ENCODE assay signal across 14 mouse cellular contexts in genomic region chr15:83059233-83059660, GRCm38 (mm10). TPM values are rescaled to one million over a fixed set of nuclear protein-coding genes. Genes with fewer than 3 reads are reported as not detected.
A peak's percentile ranks its signal among the peaks of the same experiment; 100 is the strongest.
DNase-seq lines count a peak whose midpoint lies in the region; ATAC-seq and TF ChIP-seq lines count a peak whose summit lies in the region.
"Had no signal": no experiment of that assay in that cellular context is flagged by ENCODE, and none has a peak within 500 bp of the region (broad histone marks: within the 10 kb centered on the region; RNA-seq: fewer than 3 reads in every experiment).

No protein-coding gene starts in this region.

- no peak overlapping the region for H3K4me3 ChIP-seq in forebrain, embryonic 13.5 days
- H3K4me3 ChIP-seq in liver, embryonic 14.5 days (ENCODE audit: insufficient read depth in 1 of 2, low read depth in 2 of 2, low read length in 2 of 2): no peak overlapping the region
- no peak overlapping the region for H3K4me3 ChIP-seq in neural tube, embryonic 15.5 days (replicated peaks)
- no peak overlapping the region for H3K4me3 ChIP-seq in cerebellum, adult 2 months (replicated peaks; ENCODE audit: insufficient read depth, low read depth, low read length)
- H3K4me3 ChIP-seq: embryonic facial prominence, embryonic 15.5 days; layer of hippocampus, adult 2 months had no signal

- H3K4me2 ChIP-seq in forebrain, embryonic 13.5 days: no peak overlapping the region
- no peak overlapping the region for H3K4me2 ChIP-seq in liver, embryonic 14.5 days (ENCODE audit: low read depth)
- no peak overlapping the region for H3K4me2 ChIP-seq in neural tube, embryonic 15.5 days
- H3K4me2 ChIP-seq: embryonic facial prominence, embryonic 15.5 days had no signal

- H3K27me3 ChIP-seq in forebrain, embryonic 13.5 days: no peaks in the 10 kb centered on the region
- peaks cover 14% of the 10 kb centered on the region for H3K27me3 ChIP-seq in liver, embryonic 14.5 days (ENCODE audit: control insufficient read depth, insufficient read depth, low read length)
- no peaks in the 10 kb centered on the region for H3K27me3 ChIP-seq in neural tube, embryonic 15.5 days (replicated peaks)
- no peaks in the 10 kb centered on the region; the same call in 1 of the 2 replicates for H3K27me3 ChIP-seq in cerebellum, adult 2 months (ENCODE audit: control insufficient read depth, insufficient read depth, low read length)
- H3K27me3 ChIP-seq: embryonic facial prominence, embryonic 15.5 days had no signal

- peak overlapping the region; percentile 62 for H3K27ac ChIP-seq in forebrain, embryonic 13.5 days
- H3K27ac ChIP-seq in liver, embryonic 14.5 days: no peak overlapping the region
- H3K27ac ChIP-seq in neural tube, embryonic 15.5 days (replicated peaks): peak overlapping the region; percentile 56
- no peak overlapping the region for H3K27ac ChIP-seq in cerebellum, adult 2 months (ENCODE audit: insufficient read depth, low read length)
- H3K27ac ChIP-seq: embryonic facial prominence, embryonic 15.5 days; layer of hippocampus, adult 2 months had no signal

- TF ChIP-seq POLR2A in cerebellum, adult 2 months (IDR thresholded peaks at IDR 0.05; ENCODE audit: borderline replicate concordance, insufficient read depth, low read length): no peak

- peaks cover 39% of the 10 kb centered on the region for H3K4me1 ChIP-seq in forebrain, embryonic 13.5 days
- peaks cover 0 to 4% of the 10 kb centered on the region in 2 experiments; a peak in 1 of 4 replicates for H3K4me1 ChIP-seq in liver, embryonic 14.5 days (replicated peaks; ENCODE audit: control insufficient read depth in 2 of 2, insufficient read depth in 2 of 2, low read length in 1 of 2)
- peaks cover 45% of the 10 kb centered on the region for H3K4me1 ChIP-seq in neural tube, embryonic 15.5 days
- no peaks in the 10 kb centered on the region for H3K4me1 ChIP-seq in cerebellum, adult 2 months (ENCODE audit: control insufficient read depth, insufficient read depth, low read length)

- intact Hi-C loops in left cerebral cortex, postnatal 25 days (cut with DNase I): no loop called here

- peak; percentile 51 for DNase-seq in retina, postnatal 1 day
- DNase-seq in retina, embryonic 14.5 days (ENCODE audit: low spot score): no peak
- DNase-seq in liver, embryonic 14.5 days (ENCODE audit: low read depth in 3 of 3, low spot score in 3 of 3): peak; percentile 41 to 48 (median 43)
- no peak for DNase-seq in cerebellum, adult 2 months
- no peak for DNase-seq in left cerebral cortex, postnatal 25 days (ENCODE audit: low spot score in 2 of 2)
- no peak for DNase-seq in natural killer cell, adult 2 months (ENCODE audit: low spot score in 2 of 2)
- DNase-seq: left cerebral cortex, postnatal 4 days; lung, postnatal 10 days; right cerebral cortex, postnatal 25 days had no signal

- no peak for ATAC-seq in forebrain, embryonic 13.5 days
- no peak for ATAC-seq in liver, embryonic 14.5 days (ENCODE audit: insufficient read depth)
- no peak for ATAC-seq in neural tube, embryonic 15.5 days (ENCODE audit: low FRiP score)
- ATAC-seq: intestine, embryonic 16.5 days had no signal

- WGBS in forebrain, embryonic 13.5 days: 40% methylated on average over 5 of the region's 5 CpGs
- WGBS in liver, embryonic 14.5 days (ENCODE audit: insufficient replicate concordance): 14% methylated on average over 5 of the region's 5 CpGs
- WGBS in neural tube, embryonic 15.5 days: 39% methylated on average over 5 of the region's 5 CpGs
- WGBS in cerebellum, adult 2 months: 76% methylated on average over 5 of the region's 5 CpGs

- H3K9me3 ChIP-seq in forebrain, embryonic 13.5 days (replicated peaks): no peaks in the 10 kb centered on the region
- H3K9me3 ChIP-seq in liver, embryonic 14.5 days (ENCODE audit: control insufficient read depth, low read length): no peaks in the 10 kb centered on the region
- no peaks in the 10 kb centered on the region for H3K9me3 ChIP-seq in neural tube, embryonic 15.5 days (replicated peaks)
- H3K9me3 ChIP-seq: embryonic facial prominence, embryonic 15.5 days had no signal

- TF ChIP-seq EP300 in liver, embryonic 14.5 days (IDR thresholded peaks at IDR 0.05; ENCODE audit: low read depth): peak; percentile 69

- no peak overlapping the region for H3K9ac ChIP-seq in forebrain, embryonic 13.5 days
- no peak overlapping the region for H3K9ac ChIP-seq in liver, embryonic 14.5 days (replicated peaks)
- H3K9ac ChIP-seq in neural tube, embryonic 15.5 days (replicated peaks): no peak overlapping the region
- H3K9ac ChIP-seq: embryonic facial prominence, embryonic 15.5 days had no signal

- no peaks in the 10 kb centered on the region for H3K36me3 ChIP-seq in forebrain, embryonic 13.5 days (ENCODE audit: poor library complexity, severe bottlenecking)
- no peaks in the 10 kb centered on the region for H3K36me3 ChIP-seq in liver, embryonic 14.5 days (replicated peaks; ENCODE audit: control insufficient read depth, insufficient read depth, low read depth)
- H3K36me3 ChIP-seq in neural tube, embryonic 15.5 days: no peaks in the 10 kb centered on the region
- H3K36me3 ChIP-seq: embryonic facial prominence, embryonic 15.5 days had no signal

- TF ChIP-seq CTCF in liver, embryonic 14.5 days (IDR thresholded peaks at IDR 0.05; ENCODE audit: low read depth): no peak
- TF ChIP-seq CTCF in cerebellum, adult 2 months (IDR thresholded peaks at IDR 0.05; ENCODE audit: borderline replicate concordance, insufficient read depth, low read depth, low read length): no peak

RNA-seq across cellular contexts. Expression of gene Nfam1, which starts 26.1 kb away (rescaled TPM):
- 1.2 and 1.5 TPM in 2 replicates for polyA plus RNA-seq in forebrain, embryonic 13.5 days (2015; fragmentation: Nextera tagmentation; extraction: Ambion mirVana)
- polyA plus RNA-seq in liver, embryonic 14.5 days (2012; rRNA removed): 3.6 TPM in 2 replicates
- 5.0 and 5.9 TPM in 2 replicates for polyA plus RNA-seq in liver, embryonic 14.5 days (2014; fragmentation: Nextera tagmentation; extraction: Ambion mirVana)
- polyA plus RNA-seq in neural tube, embryonic 15.5 days (2015; fragmentation: Nextera tagmentation; extraction: Ambion mirVana): 1.7 and 2.5 TPM in 2 replicates
- polyA plus RNA-seq in cerebellum, adult 2 months (2012; rRNA removed): 0.67 and 0.80 TPM in 2 replicates
- total RNA-seq in left cerebral cortex, postnatal 25 days (2021): 1 to 10 TPM; 2.0 to 2.8 TPM

RNA-seq across cellular contexts. Expression of gene Serhl, which starts 30.1 kb away (rescaled TPM):
- 35.4 and 36.9 TPM in 2 replicates for polyA plus RNA-seq in forebrain, embryonic 13.5 days (2015; fragmentation: Nextera tagmentation; extraction: Ambion mirVana)
- polyA plus RNA-seq in liver, embryonic 14.5 days (2012; rRNA removed): 6.9 and 12.4 TPM in 2 replicates
- 14.8 and 17.2 TPM in 2 replicates for polyA plus RNA-seq in liver, embryonic 14.5 days (2014; fragmentation: Nextera tagmentation; extraction: Ambion mirVana)
- 30.9 and 42.9 TPM in 2 replicates for polyA plus RNA-seq in neural tube, embryonic 15.5 days (2015; fragmentation: Nextera tagmentation; extraction: Ambion mirVana)
- 16.5 and 19.2 TPM in 2 replicates for polyA plus RNA-seq in cerebellum, adult 2 months (2012; rRNA removed)
- 1 to 10 TPM; 8.3 to 9.8 TPM for total RNA-seq in left cerebral cortex, postnatal 25 days (2021)

Comparison
In these comparisons a context has a peak if more than half of its experiments do, and no peak if none do; other contexts are left out.
1. DNase-seq: peak in retina, postnatal 1 day (single experiment) and liver, embryonic 14.5 days (3 of 3); none in retina, embryonic 14.5 days (single experiment), cerebellum, adult 2 months (0 of 2), left cerebral cortex, postnatal 25 days (0 of 2) and natural killer cell, adult 2 months (0 of 2).
2. H3K27ac ChIP-seq: peak in forebrain, embryonic 13.5 days (single experiment) and neural tube, embryonic 15.5 days (single experiment); none in liver, embryonic 14.5 days (single experiment) and cerebellum, adult 2 months (single experiment).